ENCODE assay signal across 8 mouse cellular contexts in genomic region chr8:22184884-22185283, GRCm38 (mm10). TPM values are rescaled to one million over a fixed set of nuclear protein-coding genes. Genes with fewer than 3 reads are reported as not detected.
DNase-seq lines count a peak whose midpoint lies in the region; ATAC-seq lines count a peak whose summit lies in the region.

No protein-coding gene starts in this region.

- peak overlapping the region; percentile 71 for H3K4me3 ChIP-seq in heart, embryonic 13.5 days
- peak overlapping the region; percentile 69 for H3K4me3 ChIP-seq in limb, embryonic 12.5 days (replicated peaks)
- peak overlapping the region; percentile 74 for H3K4me3 ChIP-seq in neural tube, embryonic 14.5 days (ENCODE audit: low read depth, low read length)

- DNase-seq in heart, adult 9 months (ENCODE audit: low spot score in 2 of 2) = no peak
- peak; percentile 79 for DNase-seq in ES-CJ7 (ENCODE audit: low read depth, low spot score)
- DNase-seq in gastrocnemius, adult 18-20 months (ENCODE audit: low spot score) = no peak
- DNase-seq in gastrocnemius, adult 8-10 months (ENCODE audit: low spot score in 2 of 2) = no peak

- H3K36me3 ChIP-seq in heart, embryonic 13.5 days = no peaks in the 10 kb centered on the region
- no peaks in the 10 kb centered on the region for H3K36me3 ChIP-seq in limb, embryonic 12.5 days
- no peaks in the 10 kb centered on the region for H3K36me3 ChIP-seq in neural tube, embryonic 14.5 days (ENCODE audit: control insufficient read depth, insufficient read depth, low read length)

- 0% methylated on average over 3 of the region's 3 CpGs for WGBS in heart, embryonic 13.5 days
- whole genome bisulfite sequencing in limb, embryonic 12.5 days = 2% methylated on average over 3 of the region's 3 CpGs
- under 1% methylated on average over 3 of the region's 3 CpGs for WGBS in neural tube, embryonic 14.5 days

- H3K27ac ChIP-seq in heart, embryonic 13.5 days (replicated peaks) = peak overlapping the region; percentile 79; the same call in 1 of the 2 replicates
- H3K27ac ChIP-seq in limb, embryonic 12.5 days = 0 out of 2 replicates have a peak overlapping the region, but pooled peaks have one; percentile 12
- H3K27ac ChIP-seq in neural tube, embryonic 14.5 days (ENCODE audit: low read depth, low read length) = no peak overlapping the region

- peak overlapping the region; percentile 68 for H3K4me2 ChIP-seq in heart, embryonic 13.5 days
- peak overlapping the region; percentile 69 for H3K4me2 ChIP-seq in limb, embryonic 12.5 days
- peak overlapping the region; percentile 79 for H3K4me2 ChIP-seq in neural tube, embryonic 14.5 days (ENCODE audit: low read depth, low read length)

- no peaks in the 10 kb centered on the region for H3K9me3 ChIP-seq in heart, embryonic 13.5 days
- no peaks in the 10 kb centered on the region for H3K9me3 ChIP-seq in limb, embryonic 12.5 days
- H3K9me3 ChIP-seq in neural tube, embryonic 14.5 days (ENCODE audit: control insufficient read depth, low read length) = no peaks in the 10 kb centered on the region

- H3K27me3 ChIP-seq in heart, embryonic 13.5 days (replicated peaks) = no peaks in the 10 kb centered on the region
- H3K27me3 ChIP-seq in limb, embryonic 12.5 days = no peaks in the 10 kb centered on the region
- H3K27me3 ChIP-seq in neural tube, embryonic 14.5 days (ENCODE audit: control insufficient read depth, insufficient read depth, low read length) = no peaks in the 10 kb centered on the region

- peak overlapping the region; percentile 85 for H3K9ac ChIP-seq in heart, embryonic 13.5 days
- peak overlapping the region; percentile 71 for H3K9ac ChIP-seq in limb, embryonic 12.5 days (replicated peaks)
- H3K9ac ChIP-seq in neural tube, embryonic 14.5 days (replicated peaks; ENCODE audit: low read depth, low read length) = no peak overlapping the region; the same call in 1 of the 2 replicates

- no peak for ATAC-seq in heart, embryonic 13.5 days (ENCODE audit: extremely low read depth, insufficient number of reproducible peaks, low FRiP score, low TSS enrichment)
- ATAC-seq in erythroblast, adult 5-6 weeks (replicated peaks; ENCODE audit: low FRiP score, poor library complexity, severe bottlenecking) = peak; percentile 90
- ATAC-seq in limb, embryonic 12.5 days (ENCODE audit: insufficient number of reproducible peaks, insufficient read depth, low FRiP score, low TSS enrichment, low read depth) = peak; percentile 53; the same call in 1 of the 2 replicates
- ATAC-seq in neural tube, embryonic 14.5 days (ENCODE audit: low read depth) = peak; percentile 39; the same call in 1 of the 2 replicates

- peaks cover 20% of the 10 kb centered on the region for H3K4me1 ChIP-seq in heart, embryonic 13.5 days
- H3K4me1 ChIP-seq in limb, embryonic 12.5 days (replicated peaks) = peaks cover 12% of the 10 kb centered on the region
- H3K4me1 ChIP-seq in neural tube, embryonic 14.5 days (ENCODE audit: control insufficient read depth, insufficient read depth, low read length) = peaks cover 5% of the 10 kb centered on the region; the same call in 1 of the 2 replicates

RNA-seq across cellular contexts. Expression of gene Ckap2, which starts 0.7 kb away (rescaled TPM):
- polyA plus RNA-seq in heart, embryonic 13.5 days (2015; fragmentation: Nextera tagmentation; extraction: Ambion mirVana) = 31.6 and 33.3 TPM in 2 replicates
- 28.0 and 39.6 TPM in 2 replicates for total RNA-seq in erythroblast, adult 5-6 weeks (2015; ENCODE audit: low replicate concordance)
- total RNA-seq in erythroblast, adult 5-6 weeks (2017; ENCODE audit: low replicate concordance) = 34.1 and 40.0 TPM in 2 replicates
- 49.4 and 50.4 TPM in 2 replicates for polyA plus RNA-seq in limb, embryonic 12.5 days (2016; fragmentation: Nextera tagmentation; extraction: Ambion mirVana)
- 8.0 and 12.6 TPM in 2 replicates for polyA plus RNA-seq in neural tube, embryonic 14.5 days (2014; fragmentation: Nextera tagmentation; extraction: Ambion mirVana)
- under 1 TPM; 0.21 to 0.23 TPM for total RNA-seq in gastrocnemius, adult 18-20 months (2021)
- total RNA-seq in gastrocnemius, adult 8-10 months (2022) = under 1 TPM in 1 of 4 experiments, not detected in 3; 0.29 TPM

RNA-seq across cellular contexts. Expression of gene Vps36, which starts 7.7 kb away (rescaled TPM):
- 22.6 and 23.4 TPM in 2 replicates for polyA plus RNA-seq in heart, embryonic 13.5 days (2015; fragmentation: Nextera tagmentation; extraction: Ambion mirVana)
- 10.0 and 12.3 TPM in 2 replicates for total RNA-seq in erythroblast, adult 5-6 weeks (2015; ENCODE audit: low replicate concordance)
- 8.5 and 11.8 TPM in 2 replicates for total RNA-seq in erythroblast, adult 5-6 weeks (2017; ENCODE audit: low replicate concordance)
- 34.7 and 36.6 TPM in 2 replicates for polyA plus RNA-seq in limb, embryonic 12.5 days (2016; fragmentation: Nextera tagmentation; extraction: Ambion mirVana)
- polyA plus RNA-seq in neural tube, embryonic 14.5 days (2014; fragmentation: Nextera tagmentation; extraction: Ambion mirVana) = 47.8 and 53.9 TPM in 2 replicates
- 10 to 100 TPM; 25.5 to 26.3 TPM for total RNA-seq in gastrocnemius, adult 18-20 months (2021)
- total RNA-seq in gastrocnemius, adult 8-10 months (2022) = 10 to 100 TPM; 28.2 to 32.1 (median 29.8) TPM

RNA-seq across cellular contexts. Expression of gene Nek3, which starts 18.6 kb away (rescaled TPM):
- 4.6 and 4.9 TPM in 2 replicates for polyA plus RNA-seq in heart, embryonic 13.5 days (2015; fragmentation: Nextera tagmentation; extraction: Ambion mirVana)
- total RNA-seq in erythroblast, adult 5-6 weeks (2015; ENCODE audit: low replicate concordance) = 4.4 and 7.1 TPM in 2 replicates
- 5.9 and 7.7 TPM in 2 replicates for total RNA-seq in erythroblast, adult 5-6 weeks (2017; ENCODE audit: low replicate concordance)
- polyA plus RNA-seq in limb, embryonic 12.5 days (2016; fragmentation: Nextera tagmentation; extraction: Ambion mirVana) = 7.2 and 7.4 TPM in 2 replicates
- polyA plus RNA-seq in neural tube, embryonic 14.5 days (2014; fragmentation: Nextera tagmentation; extraction: Ambion mirVana) = 9.8 and 11.6 TPM in 2 replicates
- 1 to 10 TPM; 2.1 to 3.2 TPM for total RNA-seq in gastrocnemius, adult 18-20 months (2021)
- 1 to 10 TPM; 2.1 to 3.1 (median 2.6) TPM for total RNA-seq in gastrocnemius, adult 8-10 months (2022)

RNA-seq across cellular contexts. Expression of gene Thsd1, which starts 42.2 kb away (rescaled TPM):
- 15.0 and 15.3 TPM in 2 replicates for polyA plus RNA-seq in heart, embryonic 13.5 days (2015; fragmentation: Nextera tagmentation; extraction: Ambion mirVana)
- 0.21 and 0.58 TPM in 2 replicates for total RNA-seq in erythroblast, adult 5-6 weeks (2015; ENCODE audit: low replicate concordance)
- total RNA-seq in erythroblast, adult 5-6 weeks (2017; ENCODE audit: low replicate concordance) = 0.28 TPM in 1 of 2 replicates, not detected in the other
- polyA plus RNA-seq in limb, embryonic 12.5 days (2016; fragmentation: Nextera tagmentation; extraction: Ambion mirVana) = 8.0 and 9.7 TPM in 2 replicates
- 4.4 and 9.2 TPM in 2 replicates for polyA plus RNA-seq in neural tube, embryonic 14.5 days (2014; fragmentation: Nextera tagmentation; extraction: Ambion mirVana)
- 1 to 10 TPM in 1 of 2 experiments, under 1 TPM in 1; 0.89 to 1.3 TPM for total RNA-seq in gastrocnemius, adult 18-20 months (2021)
- total RNA-seq in gastrocnemius, adult 8-10 months (2022) = 1 to 10 TPM in 3 of 4 experiments, under 1 TPM in 1; 0.70 to 1.4 (median 1.2) TPM

Comparison
In these comparisons a context has a peak if more than half of its experiments do, and no peak if none do; other contexts are left out.
1. RNA of gene Ckap2, which starts 0.7 kb away (total RNA-seq): 28.0 to 40.0 TPM in erythroblast, adult 5-6 weeks; 0.21 to 0.23 TPM in gastrocnemius, adult 18-20 months and 0.29 TPM in gastrocnemius, adult 8-10 months; every median in the first group is over 10 times any median in the second.
2. Peak in every context shown above with its lines, with median percentiles within 50 percentile points of each other: H3K4me2 ChIP-seq and H3K4me3 ChIP-seq.